Mouse (Mus musculus): ENCODE results near the gene Stmnd1. TPM values are rescaled to one million over a fixed set of nuclear protein-coding genes. Genes with fewer than 3 reads are reported as not detected.
"Not testable (repeated sequence)": the region's sequence is repeated elsewhere in the genome, so short reads cannot be mapped to it uniquely, and the experiment has no call there.

Gene Stmnd1
- polyA plus RNA-seq, 1 experiment from 2014 or later = not detected

DNA sequence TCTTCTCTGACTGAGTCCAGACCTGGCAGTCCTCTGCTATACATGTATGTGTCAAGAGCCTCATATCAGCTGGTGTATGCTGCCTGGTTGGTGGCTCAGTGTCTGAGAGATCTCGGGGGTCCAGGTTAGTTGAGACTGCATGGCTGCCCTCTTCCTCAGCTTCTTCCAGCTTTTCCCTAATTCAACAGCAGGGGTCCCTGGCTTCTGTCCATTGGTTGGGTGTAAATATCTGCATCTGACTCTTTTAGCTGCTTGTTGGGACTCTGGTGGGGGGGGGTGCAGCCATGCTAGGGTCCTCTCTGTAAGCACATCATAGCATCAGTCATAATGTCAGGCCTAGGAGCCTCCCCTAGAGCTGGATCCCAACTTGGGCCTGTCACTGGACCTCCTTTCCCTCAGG is 62.8 kb downstream of the Stmnd1 start:
- WGBS = 70% methylated on average over 1 of the region's 1 CpGs
- not testable (repeated sequence) for H3K9me3 ChIP-seq (ENCODE audit: control insufficient read depth, low read length); H3K4me2 ChIP-seq (ENCODE audit: low read length); H3K4me3 ChIP-seq (ENCODE audit: control insufficient read depth in 1 of 2, insufficient read depth in 1 of 2, low read depth in 1 of 2, low read length in 2 of 2); H3K4me1 ChIP-seq (ENCODE audit: control insufficient read depth in 2 of 2, insufficient read depth in 2 of 2, low read length in 2 of 2); H3K36me3 ChIP-seq (ENCODE audit: control insufficient read depth, insufficient read depth, low read length); ATAC-seq (ENCODE audit: insufficient number of reproducible peaks, insufficient read depth, low FRiP score, low read depth); H3K9ac ChIP-seq (ENCODE audit: low read length); H3K27ac ChIP-seq (replicated peaks in 1 of 2; ENCODE audit: control insufficient read depth in 1 of 2, insufficient read depth in 1 of 2, low read depth in 2 of 2, low read length in 2 of 2); H3K27me3 ChIP-seq (ENCODE audit: control insufficient read depth, insufficient read depth, low read length)

DNA sequence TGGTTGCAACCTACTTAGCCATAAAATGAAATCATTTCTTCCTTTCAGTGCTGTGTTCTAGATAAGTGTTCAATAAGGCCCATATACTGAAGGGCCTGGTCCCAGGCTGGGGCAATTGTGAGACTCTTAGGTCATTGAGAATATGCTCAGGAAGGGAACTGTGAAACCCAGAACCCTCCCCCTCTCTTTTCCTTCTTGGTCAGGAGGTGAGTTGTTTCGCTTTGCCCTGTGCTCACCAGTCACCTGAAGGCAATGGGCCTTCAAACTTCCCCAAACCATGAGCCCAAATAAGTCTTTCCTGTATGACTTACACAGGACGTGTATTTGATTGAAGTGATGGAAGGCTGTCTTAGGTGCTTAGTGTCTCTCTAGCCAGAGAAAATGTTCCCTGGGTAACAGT is 64.3 kb downstream of the Stmnd1 start:
- H3K36me3 ChIP-seq (ENCODE audit: control insufficient read depth, insufficient read depth, low read length) = no peaks in the 10 kb centered on the region
- H3K4me2 ChIP-seq (ENCODE audit: low read length) = no peak overlapping the region
- no peak for ATAC-seq (ENCODE audit: insufficient number of reproducible peaks, insufficient read depth, low FRiP score, low read depth)
- no peak overlapping the region for H3K4me3 ChIP-seq (ENCODE audit: control insufficient read depth in 1 of 2, insufficient read depth in 1 of 2, low read depth in 1 of 2, low read length in 2 of 2)
- H3K9me3 ChIP-seq (ENCODE audit: control insufficient read depth, low read length) = 0 out of 2 replicates have a peak, but pooled peaks cover under 1% of the 10 kb centered on the region
- no peaks in the 10 kb centered on the region for H3K27me3 ChIP-seq (ENCODE audit: control insufficient read depth, insufficient read depth, low read length)
- 73% methylated on average over 2 of the region's 2 CpGs for WGBS
- H3K4me1 ChIP-seq (ENCODE audit: control insufficient read depth in 2 of 2, insufficient read depth in 2 of 2, low read length in 2 of 2) = peaks cover 2 to 3% of the 10 kb centered on the region in 2 experiments; a peak in 1 of 4 replicates
- no peak overlapping the region for H3K9ac ChIP-seq (ENCODE audit: low read length)
- no peak overlapping the region for H3K27ac ChIP-seq (replicated peaks in 1 of 2; ENCODE audit: control insufficient read depth in 1 of 2, insufficient read depth in 1 of 2, low read depth in 2 of 2, low read length in 2 of 2)

DNA sequence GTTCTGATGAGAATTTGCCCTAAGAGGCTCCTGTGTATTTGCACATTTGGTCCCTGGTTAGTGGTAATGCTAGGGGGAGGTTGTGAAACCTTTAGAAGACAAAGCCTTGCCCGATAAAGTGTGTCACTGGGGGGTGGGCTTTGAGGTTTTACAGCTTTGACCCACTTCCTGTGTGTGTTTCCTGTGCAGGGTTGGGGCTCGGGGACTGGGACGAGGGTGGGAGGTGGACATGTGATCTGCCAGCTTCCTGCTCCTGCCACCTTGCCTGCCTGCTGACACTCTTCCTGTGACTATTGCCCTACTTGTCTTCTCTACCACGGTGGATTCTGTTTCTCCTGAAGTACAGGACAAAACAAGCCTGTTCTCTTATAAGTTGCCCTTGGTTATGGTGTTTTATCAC is 66.4 kb downstream of the Stmnd1 start:
- Histone ChIP-seq H3K36me3 (ENCODE audit: control insufficient read depth, insufficient read depth, low read length) (no peaks in the 10 kb centered on the region), H3K9ac (ENCODE audit: low read length) (no peak overlapping the region), H3K4me3 (ENCODE audit: control insufficient read depth in 1 of 2, insufficient read depth in 1 of 2, low read depth in 1 of 2, low read length in 2 of 2) (no peak overlapping the region), H3K27ac (replicated peaks in 1 of 2; ENCODE audit: control insufficient read depth in 1 of 2, insufficient read depth in 1 of 2, low read depth in 2 of 2, low read length in 2 of 2) (no peak overlapping the region), H3K27me3 (ENCODE audit: control insufficient read depth, insufficient read depth, low read length) (no peaks in the 10 kb centered on the region), H3K4me1 (ENCODE audit: control insufficient read depth in 2 of 2, insufficient read depth in 2 of 2, low read length in 2 of 2) (peaks cover 0 to 3% of the 10 kb centered on the region in 2 experiments; a peak in 1 of 4 replicates), H3K4me2 (ENCODE audit: low read length) (no peak overlapping the region), H3K9me3 (ENCODE audit: control insufficient read depth, low read length) (no peaks in the 10 kb centered on the region)
- no peak for ATAC-seq (ENCODE audit: insufficient number of reproducible peaks, insufficient read depth, low FRiP score, low read depth)
- 39% methylated on average over 4 of the region's 4 CpGs for WGBS

DNA sequence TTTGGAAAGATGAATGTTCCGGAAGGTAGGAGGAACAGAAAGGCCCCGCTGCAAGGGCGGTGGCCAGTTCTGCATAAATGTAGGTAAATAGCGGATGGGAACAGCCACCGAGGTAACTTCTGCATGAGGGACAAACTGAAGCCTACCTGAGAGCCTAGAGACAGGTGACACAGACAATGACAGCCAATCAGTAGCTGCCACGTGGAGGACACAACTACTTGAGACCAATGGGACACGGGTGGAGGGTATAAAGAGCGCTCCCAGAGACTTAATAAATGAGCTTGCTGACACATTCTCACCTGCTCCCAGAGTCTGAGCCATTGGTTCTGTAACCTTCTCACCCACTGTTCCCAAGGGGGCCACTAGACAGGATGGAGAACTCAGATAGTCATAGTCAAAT is 67.1 kb downstream of the Stmnd1 start:
- Histone ChIP-seq H3K4me2 (ENCODE audit: low read length) (no peak overlapping the region), H3K9ac (ENCODE audit: low read length) (no peak overlapping the region), H3K36me3 (ENCODE audit: control insufficient read depth, insufficient read depth, low read length) (no peaks in the 10 kb centered on the region), H3K4me3 (ENCODE audit: control insufficient read depth in 1 of 2, insufficient read depth in 1 of 2, low read depth in 1 of 2, low read length in 2 of 2) (no peak overlapping the region), H3K27ac (replicated peaks in 1 of 2; ENCODE audit: control insufficient read depth in 1 of 2, insufficient read depth in 1 of 2, low read depth in 2 of 2, low read length in 2 of 2) (no peak overlapping the region), H3K9me3 (ENCODE audit: control insufficient read depth, low read length) (no peaks in the 10 kb centered on the region), H3K4me1 (ENCODE audit: control insufficient read depth in 2 of 2, insufficient read depth in 2 of 2, low read length in 2 of 2) (peaks cover 0 to 3% of the 10 kb centered on the region in 2 experiments; a peak in 1 of 4 replicates), H3K27me3 (ENCODE audit: control insufficient read depth, insufficient read depth, low read length) (no peaks in the 10 kb centered on the region)
- WGBS = 95% methylated on average over 8 of the region's 8 CpGs
- ATAC-seq (ENCODE audit: insufficient number of reproducible peaks, insufficient read depth, low FRiP score, low read depth) = no peak

DNA sequence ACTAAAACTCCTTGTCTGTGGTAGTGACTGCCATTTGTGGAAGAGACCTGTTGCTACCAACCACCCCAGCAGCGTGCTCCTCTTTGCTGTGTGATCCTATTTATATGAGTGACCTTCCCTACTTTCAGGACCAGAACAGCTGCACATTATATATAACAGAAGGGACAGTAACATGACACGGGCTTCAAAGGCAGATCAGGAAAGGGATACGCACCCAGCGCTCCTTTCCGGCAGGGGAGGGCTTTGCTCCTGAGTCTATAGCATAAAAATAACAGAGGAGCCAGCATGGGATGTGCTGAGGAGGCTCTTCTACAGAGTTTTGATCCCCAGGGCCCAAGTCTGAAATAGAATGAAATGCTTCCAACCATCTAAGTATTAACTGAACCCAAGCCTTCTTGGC is 67.9 kb downstream of the Stmnd1 start:
- H3K27ac ChIP-seq (replicated peaks in 1 of 2; ENCODE audit: control insufficient read depth in 1 of 2, insufficient read depth in 1 of 2, low read depth in 2 of 2, low read length in 2 of 2) = no peak overlapping the region
- H3K9me3 ChIP-seq (ENCODE audit: control insufficient read depth, low read length) = no peaks in the 10 kb centered on the region
- no peak overlapping the region for H3K4me2 ChIP-seq (ENCODE audit: low read length)
- no peaks in the 10 kb centered on the region for H3K27me3 ChIP-seq (ENCODE audit: control insufficient read depth, insufficient read depth, low read length)
- peaks cover 0 to 3% of the 10 kb centered on the region in 2 experiments; a peak in 1 of 4 replicates for H3K4me1 ChIP-seq (ENCODE audit: control insufficient read depth in 2 of 2, insufficient read depth in 2 of 2, low read length in 2 of 2)
- H3K36me3 ChIP-seq (ENCODE audit: control insufficient read depth, insufficient read depth, low read length) = no peaks in the 10 kb centered on the region
- ATAC-seq (ENCODE audit: insufficient number of reproducible peaks, insufficient read depth, low FRiP score, low read depth) = no peak
- H3K9ac ChIP-seq (ENCODE audit: low read length) = no peak overlapping the region
- H3K4me3 ChIP-seq (ENCODE audit: control insufficient read depth in 1 of 2, insufficient read depth in 1 of 2, low read depth in 1 of 2, low read length in 2 of 2) = no peak overlapping the region
- 86% methylated on average over 5 of the region's 5 CpGs for WGBS

DNA sequence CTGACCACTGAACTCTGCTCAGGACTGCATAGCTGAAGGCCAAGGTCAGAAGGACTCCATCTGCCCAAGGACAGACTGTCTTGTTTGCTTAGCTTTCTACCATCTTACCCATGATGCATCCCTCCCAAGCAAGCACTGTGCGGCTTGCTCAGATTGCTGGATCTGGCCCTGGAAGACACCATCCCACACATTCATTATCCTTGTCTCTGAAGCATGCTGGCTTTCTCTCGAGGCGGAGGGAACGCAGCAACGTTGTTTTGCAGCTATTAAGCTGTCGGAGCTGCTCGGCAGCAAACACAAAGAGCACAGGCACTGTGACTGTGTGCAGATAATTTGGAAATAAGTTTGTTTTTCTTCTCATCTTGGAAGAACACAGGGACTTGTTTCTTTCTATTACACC is 69.7 kb downstream of the Stmnd1 start:
- Histone ChIP-seq H3K4me3 (ENCODE audit: control insufficient read depth in 1 of 2, insufficient read depth in 1 of 2, low read depth in 1 of 2, low read length in 2 of 2) (no peak overlapping the region), H3K27me3 (ENCODE audit: control insufficient read depth, insufficient read depth, low read length) (no peaks in the 10 kb centered on the region), H3K9me3 (ENCODE audit: control insufficient read depth, low read length) (no peaks in the 10 kb centered on the region), H3K9ac (ENCODE audit: low read length) (no peak overlapping the region), H3K27ac (replicated peaks in 1 of 2; ENCODE audit: control insufficient read depth in 1 of 2, insufficient read depth in 1 of 2, low read depth in 2 of 2, low read length in 2 of 2) (no peak overlapping the region), H3K4me1 (ENCODE audit: control insufficient read depth in 2 of 2, insufficient read depth in 2 of 2, low read length in 2 of 2) (peaks cover 0 to 3% of the 10 kb centered on the region in 2 experiments; a peak in 1 of 4 replicates), H3K4me2 (ENCODE audit: low read length) (no peak overlapping the region), H3K36me3 (ENCODE audit: control insufficient read depth, insufficient read depth, low read length) (no peaks in the 10 kb centered on the region)
- ATAC-seq (ENCODE audit: insufficient number of reproducible peaks, insufficient read depth, low FRiP score, low read depth) = no peak
- 75% methylated on average over 7 of the region's 7 CpGs for WGBS

DNA sequence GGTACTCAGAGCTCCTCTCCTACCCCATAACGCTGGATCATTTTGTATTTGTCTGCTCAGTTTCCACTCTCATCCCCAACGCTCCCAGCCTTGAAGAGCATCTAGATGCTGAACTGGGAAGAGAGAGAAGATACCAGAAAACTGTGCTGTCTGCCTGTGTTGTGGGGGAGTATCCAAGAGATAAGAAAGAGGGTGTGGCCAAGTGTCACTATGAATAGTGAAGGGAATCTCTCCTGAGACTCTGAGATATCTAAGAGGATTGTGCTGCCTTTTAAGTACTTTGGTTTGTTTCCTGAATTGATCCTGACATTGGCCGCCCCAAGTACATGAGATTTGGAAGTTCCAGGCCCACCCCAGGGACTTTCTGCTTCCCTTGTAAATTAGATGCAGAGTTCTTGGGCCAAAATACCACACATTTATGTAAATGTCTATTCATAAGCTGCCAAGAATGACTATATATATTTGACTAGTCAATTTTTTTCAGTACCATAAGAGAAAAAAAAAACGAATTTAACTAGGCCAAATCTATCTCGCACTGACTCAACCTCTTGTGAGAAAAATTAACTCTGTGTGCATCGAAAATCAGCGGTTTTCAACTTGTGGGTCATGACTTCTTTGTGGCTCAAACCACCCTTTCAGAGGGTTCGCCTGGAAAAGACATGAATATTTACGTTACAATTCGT is 73.5 kb downstream of the Stmnd1 start:
- Histone ChIP-seq H3K9me3 (ENCODE audit: control insufficient read depth, low read length) (no peaks in the 10 kb centered on the region), H3K36me3 (ENCODE audit: control insufficient read depth, insufficient read depth, low read length) (no peaks in the 10 kb centered on the region), H3K27ac (replicated peaks in 1 of 2; ENCODE audit: control insufficient read depth in 1 of 2, insufficient read depth in 1 of 2, low read depth in 2 of 2, low read length in 2 of 2) (no peak overlapping the region), H3K4me2 (ENCODE audit: low read length) (no peak overlapping the region), H3K9ac (ENCODE audit: low read length) (no peak overlapping the region), H3K27me3 (ENCODE audit: control insufficient read depth, insufficient read depth, low read length) (no peaks in the 10 kb centered on the region), H3K4me1 (ENCODE audit: control insufficient read depth in 2 of 2, insufficient read depth in 2 of 2, low read length in 2 of 2) (no peaks in the 10 kb centered on the region), H3K4me3 (ENCODE audit: control insufficient read depth in 1 of 2, insufficient read depth in 1 of 2, low read depth in 1 of 2, low read length in 2 of 2) (no peak overlapping the region)
- ATAC-seq (ENCODE audit: insufficient number of reproducible peaks, insufficient read depth, low FRiP score, low read depth) = no peak
- 78% methylated on average over 10 of the region's 10 CpGs for WGBS

DNA sequence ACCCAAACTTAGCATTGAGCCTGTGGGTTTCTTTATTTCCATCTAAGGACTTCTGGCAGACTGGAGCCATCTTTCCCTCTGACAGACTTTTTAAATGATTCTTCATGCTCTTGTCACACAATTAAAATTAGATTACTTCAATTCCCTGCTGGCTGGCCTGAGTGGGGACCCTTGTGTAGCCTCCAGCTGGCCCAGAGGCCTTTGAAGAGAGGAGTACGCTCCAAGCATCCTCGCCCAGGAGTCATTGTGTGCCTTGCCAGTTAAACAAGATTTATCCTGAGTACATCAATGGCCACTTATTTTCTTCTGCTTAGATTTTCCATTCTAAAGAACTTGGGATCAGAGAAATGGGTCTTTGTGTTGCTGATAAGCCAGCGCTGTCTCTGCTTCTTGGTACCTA is 76.1 kb downstream of the Stmnd1 start:
- WGBS = 95% methylated on average over 3 of the region's 3 CpGs
- Histone ChIP-seq H3K27ac (replicated peaks in 1 of 2; ENCODE audit: control insufficient read depth in 1 of 2, insufficient read depth in 1 of 2, low read depth in 2 of 2, low read length in 2 of 2) (no peak overlapping the region), H3K27me3 (ENCODE audit: control insufficient read depth, insufficient read depth, low read length) (no peaks in the 10 kb centered on the region), H3K4me1 (ENCODE audit: control insufficient read depth in 2 of 2, insufficient read depth in 2 of 2, low read length in 2 of 2) (no peaks in the 10 kb centered on the region), H3K9ac (ENCODE audit: low read length) (no peak overlapping the region), H3K4me2 (ENCODE audit: low read length) (no peak overlapping the region), H3K36me3 (ENCODE audit: control insufficient read depth, insufficient read depth, low read length) (no peaks in the 10 kb centered on the region), H3K4me3 (ENCODE audit: control insufficient read depth in 1 of 2, insufficient read depth in 1 of 2, low read depth in 1 of 2, low read length in 2 of 2) (no peak overlapping the region), H3K9me3 (ENCODE audit: control insufficient read depth, low read length) (no peaks in the 10 kb centered on the region)
- no peak for ATAC-seq (ENCODE audit: insufficient number of reproducible peaks, insufficient read depth, low FRiP score, low read depth)

All from heart, embryonic 14.5 days (tissue).